Mouse (Mus musculus) urinary bladder, adult 2 months (tissue): Measurements from ENCODE around the gene Steap3. TPM values are rescaled to one million over a fixed set of nuclear protein-coding genes. Genes with fewer than 3 reads are reported as not detected.

Experiments
- DNase-seq: peaks from one replicate; pipeline ENCODE4 v3.0.0; 2022; ENCODE audit warnings: low spot score
- polyA plus RNA-seq: library from polyadenylated mRNA; depleted of rRNA; stranded (reverse); fragments of >200 nt; gene quantifications from 2 replicates; pipeline ENCODE4 v1.2.3, GENCODE M21; 2012; rRNA removed

Steap3 gene
- polyA plus RNA-seq, 1 experiment = 34.7 TPM

- no peak for DNase-seq
Observed at GRCm38 (mm10) chr1:120154232-120154631, 118.3 kb downstream of the Steap3 start.

GRCm38 (mm10) chr1:120146994-120147393, 125.5 kb downstream of the Steap3 start:
- DNase-seq = no peak

- no peak for DNase-seq
Observed at GRCm38 (mm10) chr1:120145527-120146216, 126.8 kb downstream of the Steap3 start.

- no peak for DNase-seq
Observed at GRCm38 (mm10) chr1:120142551-120142950, 130.0 kb downstream of the Steap3 start.

Other genes with a start within 250 kb of the Steap3 start
- 6.6 and 7.6 TPM in 2 replicates for gene Tmem37, start 198.6 kb downstream of the Steap3 start, polyA plus RNA-seq
- 364 and 515 TPM in 2 replicates for gene Dbi, start 151.6 kb downstream of the Steap3 start, polyA plus RNA-seq
- 8.1 and 9.5 TPM in 2 replicates for gene 3110009E18Rik, start 151.5 kb downstream of the Steap3 start, polyA plus RNA-seq
- 0.07 and 0.11 TPM in 2 replicates for gene C1ql2, start 67.9 kb upstream of the Steap3 start, polyA plus RNA-seq
- 0.10 and 0.18 TPM in 2 replicates for gene Marco, start 232.3 kb upstream of the Steap3 start, polyA plus RNA-seq